Mouse (Mus musculus) cortical plate, adult 2 months (tissue): ENCODE data around the gene Tsnax.

Experiments used
- CTCF ChIP-seq: fragments of 200-500 bp; IDR thresholded peaks from 2 replicates; pipeline ENCODE4 v1.5.1; 2011; ENCODE audit warnings: mild to moderate bottlenecking, control low read depth, low read length; ENCODE audit not compliant: insufficient read depth; ENCODE audit errors: extremely low read depth
- POLR2A ChIP-seq: fragments of 200-500 bp; IDR thresholded peaks from 2 replicates; pipeline ENCODE4 v1.6.1; 2011; ENCODE audit warnings: mild to moderate bottlenecking, low read length, control low read depth; ENCODE audit not compliant: insufficient read depth; ENCODE audit errors: extremely low read depth

DNA sequence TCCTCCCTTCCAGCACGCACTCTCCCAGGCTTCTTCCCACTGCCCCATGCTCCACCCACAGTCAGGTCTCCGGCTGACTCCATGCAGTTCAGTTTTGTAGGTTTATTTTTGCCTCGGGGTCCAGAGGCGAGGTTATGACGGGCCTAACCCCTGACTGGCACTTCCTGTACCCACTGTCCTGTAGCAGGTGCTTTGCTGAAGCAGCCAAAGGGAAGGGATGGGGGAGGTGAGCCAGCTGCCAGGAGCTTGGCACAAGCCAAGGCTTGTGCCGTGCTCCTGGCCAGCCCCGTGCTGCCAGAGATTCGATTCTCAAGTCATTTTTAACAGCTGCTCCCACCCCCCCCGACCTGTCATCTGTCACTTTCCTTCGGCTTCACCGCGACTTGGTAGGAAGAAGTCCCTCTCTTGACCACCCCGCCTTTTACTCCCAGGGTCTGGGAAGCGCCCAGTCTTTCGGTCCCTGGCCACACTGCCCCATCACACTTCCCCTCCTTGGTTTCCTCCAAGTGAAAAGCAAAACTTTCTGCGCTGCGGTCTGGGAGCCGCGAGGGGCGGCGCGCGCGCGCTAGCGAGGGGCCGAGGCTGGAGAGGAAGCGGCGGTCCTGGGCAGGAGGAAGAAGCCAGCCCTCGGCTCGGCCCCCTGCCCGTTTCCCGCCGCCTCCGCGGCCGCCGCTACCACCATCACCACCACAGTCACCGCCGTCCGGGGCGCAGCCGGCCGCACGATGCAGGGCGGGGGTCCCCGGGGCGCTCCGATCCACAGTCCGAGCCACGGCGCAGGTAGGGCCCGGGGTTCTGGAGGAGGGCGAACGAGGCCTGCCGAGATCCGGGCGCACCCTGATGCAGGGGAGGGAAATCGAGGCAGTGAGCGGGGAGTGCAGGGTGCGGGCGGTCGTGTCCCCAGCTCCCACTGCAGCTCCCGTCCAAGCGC lies 41.0 kb downstream of the Tsnax start, which contains the start of gene Disc1:
- TF ChIP-seq CTCF (no peak), POLR2A (no peak)
